Mouse (Mus musculus) liver (tissue): ENCODE measurements around the gene Tigd3.

Source experiments
- DNase-seq: peaks from one replicate; pipeline ENCODE4 v3.0.0-alpha.2; 2020; ENCODE audit warnings: mixed read lengths

Tigd3 gene

DNA sequence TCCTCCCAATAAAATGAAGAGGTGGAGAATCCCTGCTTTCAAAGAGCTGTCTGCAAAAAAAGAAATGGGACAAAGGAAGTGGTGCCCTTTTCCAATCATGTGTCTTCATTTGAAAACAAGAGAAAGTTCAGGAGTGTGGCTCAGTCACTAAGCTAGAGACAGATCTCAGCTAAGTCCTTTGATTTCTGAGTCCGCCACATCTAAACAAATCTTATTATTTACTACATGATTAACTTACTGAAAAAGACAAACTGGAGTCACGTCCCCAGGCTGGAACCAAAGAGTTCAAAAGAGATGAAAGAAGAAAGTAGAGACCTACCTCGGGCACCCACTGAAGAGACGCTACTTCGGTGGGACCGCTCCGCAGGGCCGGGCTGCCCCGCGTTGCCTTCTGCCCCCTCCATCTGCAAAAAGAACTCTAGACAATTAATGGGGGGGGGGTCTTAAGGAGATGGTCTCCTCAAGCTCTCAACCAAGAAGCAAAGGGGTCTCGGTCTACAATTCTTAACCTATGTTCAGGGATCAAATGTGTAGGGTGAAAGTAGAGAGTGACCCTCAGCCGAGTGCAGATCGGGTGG, 19.5 kb downstream of the Tigd3 start:
- no peak for DNase-seq

DNA sequence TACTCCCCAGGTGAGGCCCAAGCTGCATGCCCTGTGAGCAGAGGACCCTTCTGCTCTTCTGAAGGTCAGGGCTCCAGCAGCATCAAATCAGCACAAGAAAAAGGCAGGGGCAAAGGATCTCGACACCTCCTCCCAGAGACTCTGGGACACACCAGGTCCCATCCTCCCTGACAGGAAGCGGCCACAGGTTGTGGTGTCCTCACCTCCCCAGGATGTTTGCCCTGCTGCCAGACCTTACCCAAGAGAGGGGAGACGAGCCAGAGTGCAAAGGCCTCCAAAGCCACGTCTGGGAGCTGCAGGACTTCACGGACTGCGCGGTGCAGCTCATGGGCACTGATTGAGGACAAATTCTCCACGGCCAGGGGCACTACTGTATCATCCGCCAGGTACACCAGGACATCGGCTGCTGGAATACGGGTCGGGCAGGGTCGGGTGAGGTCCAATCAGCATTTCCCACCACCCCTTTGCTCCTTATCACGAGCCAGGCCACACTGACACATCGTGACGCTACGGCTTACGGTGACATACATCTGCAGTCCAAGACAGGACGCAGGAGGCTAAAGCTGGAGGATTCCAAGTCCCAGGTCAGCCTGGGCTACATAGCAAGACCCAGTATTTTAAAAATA, 20.9 kb downstream of the Tigd3 start:
- no peak for DNase-seq

DNA sequence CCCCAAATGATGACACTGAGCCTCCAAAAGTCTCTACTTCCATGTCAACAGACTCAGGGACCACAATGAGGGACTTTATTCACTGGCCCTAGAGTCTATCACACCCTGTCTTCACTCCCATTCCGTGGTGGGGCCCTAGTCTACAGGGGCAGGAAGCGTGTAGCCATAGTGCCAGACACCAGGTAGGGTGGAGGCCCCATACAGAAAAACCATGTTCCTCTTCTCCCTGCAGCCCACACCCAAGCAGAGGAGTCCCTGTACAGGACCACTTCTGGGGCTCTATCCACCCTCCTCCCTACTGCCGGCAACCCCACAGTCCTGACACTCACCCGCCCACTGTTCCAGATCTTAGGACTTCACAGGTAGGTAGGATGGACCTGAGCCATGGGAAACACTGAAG, 21.4 kb downstream of the Tigd3 start:
- no peak for DNase-seq

DNA sequence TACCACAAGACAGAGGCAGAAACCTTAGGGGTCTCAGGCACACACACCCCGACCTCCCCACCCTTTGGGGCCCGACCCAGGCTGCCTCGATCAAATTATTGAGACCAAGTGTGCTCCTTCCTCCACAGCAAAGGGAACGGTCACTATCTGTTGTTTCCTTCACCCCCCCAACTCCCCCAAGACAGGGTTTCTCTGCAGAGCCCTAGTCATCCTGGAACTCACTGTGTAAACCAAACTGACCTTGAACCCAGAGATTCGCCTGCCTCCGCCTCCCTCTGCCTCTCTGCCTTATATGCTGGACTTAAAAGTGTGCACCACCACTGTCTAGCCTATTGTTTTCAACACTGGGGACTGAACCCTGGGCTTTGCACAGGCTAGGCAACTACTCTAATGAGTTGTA, 22.3 kb downstream of the Tigd3 start:
- no peak for DNase-seq

DNA sequence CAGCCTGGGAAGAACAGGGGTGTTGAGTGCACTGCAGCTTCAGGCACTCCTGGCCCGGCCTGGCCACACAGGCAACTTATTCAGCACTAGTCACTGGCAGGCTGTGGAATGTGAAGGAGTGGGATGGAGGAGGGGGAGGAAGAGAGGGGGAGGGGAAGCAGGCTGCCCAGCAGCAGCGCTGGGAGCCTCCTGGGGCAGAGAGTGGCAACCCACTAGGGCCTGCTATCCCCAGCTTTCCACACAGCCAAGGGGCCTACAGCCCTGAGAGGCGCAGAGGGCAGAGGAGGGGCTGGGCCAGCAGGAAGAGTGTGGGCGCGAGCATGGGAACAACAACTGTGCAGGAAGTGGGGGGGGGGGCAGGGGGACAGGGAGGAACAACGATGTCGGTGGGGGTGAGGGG, 22.7 kb downstream of the Tigd3 start:
- peak; percentile 42 for DNase-seq

DNA sequence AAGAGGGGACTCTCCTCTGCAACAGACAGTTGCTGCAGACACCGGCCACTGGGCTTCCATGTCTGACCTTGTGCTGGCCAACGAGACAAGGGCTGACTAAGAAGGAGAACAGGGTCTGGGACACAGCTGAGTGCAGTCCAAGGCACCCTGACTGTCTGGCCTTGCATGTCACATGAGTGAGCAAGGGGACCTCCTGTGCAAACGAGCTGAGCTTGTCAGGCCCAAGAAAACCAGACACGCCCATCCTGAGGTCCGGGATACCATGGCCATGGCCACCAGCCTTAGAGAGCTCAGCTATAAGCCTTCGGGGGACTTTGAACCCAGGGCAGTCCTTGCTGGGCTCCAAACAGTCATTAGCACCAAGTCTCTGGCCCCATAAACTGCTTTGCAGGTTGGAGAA, 25.9 kb downstream of the Tigd3 start:
- DNase-seq, result no peak

DNA sequence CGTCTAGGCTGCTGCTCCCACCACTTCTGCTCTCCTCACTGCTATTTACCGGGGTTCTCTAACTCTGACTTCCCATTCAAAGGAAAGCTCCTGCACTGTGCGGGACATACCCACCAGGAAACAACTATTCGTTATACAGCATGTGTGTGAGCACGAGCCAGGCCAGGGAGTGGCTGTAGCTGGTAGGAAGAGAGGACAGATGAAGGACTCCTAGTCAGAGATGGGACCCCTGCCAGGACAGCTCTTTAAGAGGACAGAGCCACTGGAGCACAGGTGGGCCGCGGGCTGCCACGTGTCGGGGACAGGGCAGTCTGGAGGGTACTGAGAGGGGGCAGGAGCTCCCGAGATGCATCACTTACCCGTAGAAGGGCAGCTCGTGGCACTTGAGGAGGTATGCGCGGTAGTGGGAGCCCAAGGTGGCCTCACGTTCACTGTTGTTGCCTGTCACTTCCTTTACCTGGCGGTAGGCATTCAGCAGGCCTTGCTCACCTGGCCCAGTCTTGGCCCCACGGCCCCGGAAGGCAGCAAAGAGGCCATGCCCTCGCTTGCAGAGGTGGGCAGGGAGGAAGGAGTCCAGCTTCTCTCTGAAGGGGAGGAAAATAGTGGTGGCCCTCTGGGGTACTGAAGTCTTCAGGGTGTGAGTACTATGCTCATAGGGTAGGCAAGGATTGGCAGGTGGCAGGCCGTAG, 29.1 kb downstream of the Tigd3 start:
- no peak for DNase-seq

DNA sequence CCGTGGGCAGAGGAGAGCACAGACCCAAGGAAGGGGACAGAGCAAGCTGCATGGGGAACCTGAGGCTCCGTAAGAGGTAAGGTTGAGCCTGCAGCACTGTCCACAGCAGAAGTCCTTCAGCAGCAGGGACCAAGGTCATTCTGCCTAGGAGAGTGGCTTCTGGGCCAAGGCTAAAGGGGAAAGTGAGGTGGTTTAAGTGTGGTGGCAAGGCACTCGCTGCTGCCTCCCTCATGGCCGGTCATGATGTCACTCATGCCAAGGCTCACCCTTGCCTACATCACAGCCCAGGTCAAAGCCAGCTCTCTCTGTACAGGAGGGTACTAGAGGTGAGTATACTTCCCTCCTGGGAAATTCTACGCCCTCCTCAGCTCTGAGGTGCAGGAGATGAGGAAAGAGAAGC, 30.2 kb downstream of the Tigd3 start:
- DNase-seq, result no peak

DNA sequence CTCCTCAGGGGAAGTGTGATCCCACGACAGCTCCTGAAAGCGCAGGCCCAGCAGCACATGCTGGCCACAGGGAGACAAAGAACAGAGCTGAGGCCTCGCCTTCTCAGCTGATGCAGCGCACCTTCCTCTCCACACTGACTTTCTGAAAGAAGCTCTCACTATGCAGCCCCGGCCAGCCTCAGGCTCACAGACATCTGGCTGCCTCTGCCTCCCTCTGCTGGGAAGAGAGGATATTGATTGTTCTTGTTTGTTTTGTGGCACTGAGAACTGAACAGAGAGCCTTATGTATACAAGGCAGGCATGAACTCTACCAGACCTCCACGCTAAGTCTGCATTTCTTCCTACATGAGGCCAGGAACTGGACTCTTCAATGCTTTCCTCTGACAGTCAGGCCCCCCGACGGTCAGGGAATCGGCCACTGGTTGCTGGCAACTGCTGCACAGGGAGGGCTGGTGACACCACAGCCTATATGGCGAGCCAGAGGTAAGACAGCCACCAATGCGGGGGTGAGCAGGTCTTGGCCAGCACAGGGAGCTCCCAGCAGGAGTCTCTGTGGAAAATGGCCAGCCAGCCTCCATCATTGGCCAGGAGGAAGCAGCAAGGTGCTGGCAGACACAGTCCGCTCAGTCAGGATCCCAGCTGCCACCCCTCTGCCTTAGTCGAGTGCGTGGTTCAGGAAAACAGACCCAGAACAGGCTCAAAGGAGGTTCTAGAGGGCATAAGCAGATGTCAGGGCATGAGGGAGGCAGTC, 31.4 kb downstream of the Tigd3 start:
- no peak for DNase-seq

DNA sequence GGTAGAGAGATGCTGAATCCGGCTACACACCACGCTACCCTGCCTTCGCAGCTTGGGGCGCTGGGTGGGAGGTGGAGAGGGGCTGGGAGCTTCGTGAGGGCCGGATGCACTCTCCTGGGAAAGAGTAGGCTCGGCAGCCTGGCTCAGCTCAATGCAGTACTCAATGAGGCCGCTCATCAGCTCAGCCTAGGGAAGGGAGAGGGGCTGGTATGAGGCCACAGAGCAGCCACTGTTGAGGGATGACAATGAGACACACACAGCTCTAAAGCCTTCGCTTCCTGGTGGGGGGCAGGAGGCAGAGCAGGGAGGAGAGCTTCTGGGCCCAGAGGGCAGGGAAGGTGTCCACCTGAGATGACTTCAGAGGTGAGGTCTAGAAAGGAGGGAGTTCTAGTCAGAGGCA, 37.3 kb downstream of the Tigd3 start:
- no peak for DNase-seq

DNA sequence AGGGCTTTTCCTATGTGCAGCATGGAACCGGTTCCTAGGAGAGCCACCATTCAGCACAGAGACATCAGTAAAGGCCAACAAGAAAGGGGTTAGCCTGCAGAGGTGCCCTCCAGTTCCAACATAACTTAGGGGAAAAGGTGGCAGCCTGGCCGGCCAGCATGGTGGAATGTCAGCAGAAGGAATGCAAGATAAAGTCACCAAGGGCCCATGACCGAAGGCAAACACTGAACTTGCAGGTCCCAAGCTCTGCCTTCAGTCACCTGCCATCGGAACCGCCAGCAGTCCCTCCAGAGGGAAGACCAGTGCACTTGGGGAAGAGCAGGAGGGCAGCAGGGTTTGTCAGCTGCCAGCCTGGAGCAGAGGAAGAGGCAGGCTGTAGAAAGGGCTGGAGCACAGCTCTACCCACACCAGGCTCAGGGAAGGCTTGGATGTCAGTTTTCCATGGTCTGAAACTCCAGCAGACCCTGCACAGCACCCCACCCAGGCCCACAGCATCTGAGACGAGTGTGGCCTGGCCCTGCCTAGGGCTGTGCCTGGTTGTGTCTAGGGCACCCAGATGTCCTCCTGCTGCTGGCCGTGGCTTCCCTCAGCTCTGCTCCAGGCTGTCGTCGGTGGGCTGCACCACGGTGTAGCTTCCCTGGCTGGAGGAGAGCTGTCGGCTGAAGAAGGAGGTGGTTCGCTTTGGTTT, 41.8 kb downstream of the Tigd3 start:
- no peak for DNase-seq

DNA sequence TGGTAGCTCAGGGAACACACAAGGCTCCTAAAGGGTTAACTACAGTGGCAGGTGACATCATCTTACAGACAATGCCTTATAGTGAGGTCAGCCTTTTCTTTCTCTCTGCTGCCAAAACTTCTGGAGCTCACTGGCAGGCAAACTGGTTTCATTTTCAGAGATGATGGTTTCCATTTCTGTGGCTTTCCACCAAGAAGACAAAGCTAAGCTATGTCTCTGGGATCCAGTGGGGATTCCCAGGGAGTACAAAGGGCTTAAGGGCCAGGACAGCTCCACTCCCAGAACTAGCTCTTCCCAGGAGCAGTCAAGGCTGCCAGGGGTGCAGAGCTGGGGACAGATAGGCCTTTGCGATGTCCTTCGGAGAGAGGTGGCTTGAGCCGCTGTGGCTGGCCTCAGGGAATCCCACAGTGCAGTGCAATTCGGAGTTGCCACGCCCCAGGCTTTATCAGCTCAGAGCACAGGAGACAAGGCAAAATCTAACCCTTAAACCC, 42.4 kb downstream of the Tigd3 start:
- peak; percentile 56 for DNase-seq

DNA sequence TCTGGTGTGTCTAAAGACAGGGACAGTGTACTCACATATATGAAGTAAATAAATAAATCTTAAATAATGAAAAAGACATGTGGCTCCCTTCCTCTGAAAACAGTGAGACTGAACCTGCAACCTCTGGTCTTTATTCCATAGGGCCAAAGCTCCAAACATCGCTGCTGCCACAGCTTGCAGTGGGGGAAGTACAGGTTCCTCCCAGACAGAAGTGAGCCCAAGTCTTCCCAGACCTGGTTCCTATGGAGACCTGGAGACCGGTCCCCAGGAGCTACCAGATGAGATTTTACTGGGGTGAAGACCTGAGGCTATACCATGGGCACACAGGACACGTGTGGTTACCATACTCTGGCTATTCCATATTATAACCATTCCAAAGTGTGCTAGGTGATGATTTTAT, 43.1 kb downstream of the Tigd3 start:
- DNase-seq, result no peak

DNA sequence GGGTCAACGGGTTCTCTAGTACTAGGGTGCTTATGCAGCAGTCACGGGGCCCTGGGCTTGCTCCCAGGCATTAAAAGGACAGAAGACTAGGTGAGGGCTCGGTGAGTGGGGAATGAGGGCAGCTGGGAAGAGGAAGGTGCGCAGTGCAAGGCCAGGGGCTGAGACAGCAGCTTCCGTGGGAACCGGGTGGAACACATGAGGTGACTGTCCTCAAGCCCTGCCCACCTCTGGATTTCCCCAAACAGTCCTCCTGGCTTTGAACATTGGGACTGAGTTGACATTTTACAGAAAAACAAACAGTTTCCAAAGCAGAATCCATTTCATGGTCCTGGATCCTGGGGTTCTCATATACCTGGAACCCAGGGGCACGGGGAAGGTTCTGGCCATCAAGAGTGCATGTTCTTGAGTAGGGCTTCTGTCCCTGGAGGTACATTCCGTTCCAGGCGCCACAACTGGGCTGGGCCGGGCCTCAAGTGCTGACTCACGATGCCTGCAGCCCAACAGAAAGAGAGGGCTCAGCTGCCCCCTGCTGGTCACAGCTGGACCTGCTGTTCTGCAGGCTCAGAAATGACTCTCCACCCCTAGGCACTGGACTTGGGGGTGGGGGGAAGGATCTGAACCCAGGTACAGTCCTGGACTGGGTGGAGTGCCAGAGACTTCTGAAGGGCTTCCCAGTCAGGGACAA, 44.0 kb downstream of the Tigd3 start:
- peak; percentile 95 for DNase-seq

DNA sequence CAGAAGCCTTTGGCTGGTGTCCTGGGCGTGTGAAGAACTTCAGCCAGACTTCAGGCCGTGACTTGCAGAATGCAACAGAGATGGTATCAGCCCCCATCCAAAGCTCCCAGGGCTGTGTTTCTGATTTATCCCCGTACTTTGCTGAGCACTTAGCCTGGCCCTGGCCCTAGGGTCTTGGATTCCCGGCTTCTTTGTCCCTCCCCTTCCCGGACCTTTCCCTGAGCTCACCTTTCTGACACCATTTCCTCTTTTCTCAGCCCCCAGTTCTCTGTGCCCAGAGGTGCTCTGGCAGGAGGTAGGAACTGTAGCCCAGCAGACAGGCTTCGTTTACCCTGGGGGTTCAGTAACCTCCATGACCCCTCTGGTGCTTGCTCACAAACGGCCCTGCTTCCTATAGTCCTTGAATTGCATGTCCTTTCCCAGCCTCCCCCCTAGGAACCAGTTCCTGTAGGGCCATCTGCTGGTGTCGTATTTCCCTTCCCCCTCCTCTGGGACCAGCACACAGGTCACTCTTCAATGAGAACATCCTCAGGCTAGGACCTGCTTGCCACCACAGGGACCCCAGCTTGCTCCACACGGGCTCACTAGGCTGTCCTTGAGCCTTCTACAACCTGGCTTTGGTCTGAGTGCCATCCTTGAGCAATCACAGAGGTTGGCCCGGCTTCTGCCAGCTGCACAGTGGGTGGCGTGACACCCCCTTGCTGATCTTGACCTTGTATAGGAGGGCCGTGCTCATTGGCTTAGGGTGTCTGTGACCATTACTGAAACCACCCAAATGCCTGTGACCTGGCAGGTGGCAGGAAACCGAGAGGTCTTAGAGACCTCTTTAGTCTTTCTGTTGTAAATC, 44.9 kb downstream of the Tigd3 start:
- DNase-seq, result peak; percentile 77

DNA sequence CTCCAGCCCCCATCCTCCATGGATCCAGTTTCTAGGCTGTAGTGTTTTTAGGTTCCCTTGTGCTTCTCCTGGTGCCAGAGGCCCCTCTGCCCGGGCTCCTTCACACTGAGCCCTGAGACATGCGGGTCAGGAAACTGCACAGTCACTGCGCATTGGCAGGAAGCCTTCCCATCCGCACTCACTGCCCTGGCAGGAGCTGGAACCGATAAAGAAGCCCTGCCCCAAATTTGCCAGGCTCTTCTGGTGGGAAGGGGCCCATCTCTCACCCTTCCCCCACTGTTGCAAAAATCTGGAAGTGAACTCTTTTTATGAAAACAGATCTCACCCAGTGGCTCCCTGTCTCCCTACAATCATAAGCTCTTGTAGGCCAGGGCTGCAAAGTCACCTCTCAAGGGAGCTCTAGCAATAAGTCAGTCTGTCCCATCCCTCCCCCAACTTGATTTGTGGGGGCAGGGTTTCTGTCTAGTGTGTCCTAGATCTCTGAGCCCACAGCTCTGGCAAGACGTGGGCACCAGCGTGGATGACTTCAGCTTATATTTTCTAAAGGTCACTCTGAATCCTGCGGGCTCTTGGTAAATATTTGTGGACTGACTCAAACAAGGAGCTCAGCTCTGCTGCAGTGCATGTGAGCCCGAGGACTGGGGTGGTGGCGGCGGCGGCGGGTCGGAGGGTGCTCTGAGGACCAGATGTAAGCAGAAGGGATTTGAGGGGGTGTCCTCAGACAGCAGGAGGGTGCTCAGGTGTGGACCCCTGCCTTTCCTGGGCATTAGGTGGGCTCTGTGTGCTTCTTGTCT, 45.7 kb downstream of the Tigd3 start:
- DNase-seq, result peak; percentile 90

DNA sequence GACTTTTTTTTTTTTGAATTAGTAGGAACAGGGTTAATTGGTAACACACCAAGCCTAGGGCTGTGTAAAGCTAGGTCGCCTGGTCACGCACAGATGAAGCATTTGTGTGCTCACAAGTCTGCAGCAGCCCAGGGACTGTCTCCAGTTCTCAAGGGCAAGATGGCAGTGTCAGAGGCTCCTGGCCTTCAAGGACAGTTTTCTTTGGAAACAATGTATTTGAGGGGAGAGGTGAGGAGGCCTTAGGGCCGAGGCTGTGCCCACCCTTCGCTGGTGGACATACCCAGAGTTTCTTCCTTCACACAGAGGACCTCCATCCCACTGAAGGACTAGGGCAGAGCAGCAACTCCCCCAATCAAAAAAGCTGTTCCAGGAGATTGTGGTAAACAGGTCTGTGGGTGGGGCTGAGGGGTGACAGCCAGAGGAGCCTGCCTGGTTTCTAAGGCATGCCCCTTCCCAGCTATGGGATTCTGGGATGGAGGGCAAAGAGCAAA, 46.6 kb downstream of the Tigd3 start:
- DNase-seq, result peak; percentile 72

DNA sequence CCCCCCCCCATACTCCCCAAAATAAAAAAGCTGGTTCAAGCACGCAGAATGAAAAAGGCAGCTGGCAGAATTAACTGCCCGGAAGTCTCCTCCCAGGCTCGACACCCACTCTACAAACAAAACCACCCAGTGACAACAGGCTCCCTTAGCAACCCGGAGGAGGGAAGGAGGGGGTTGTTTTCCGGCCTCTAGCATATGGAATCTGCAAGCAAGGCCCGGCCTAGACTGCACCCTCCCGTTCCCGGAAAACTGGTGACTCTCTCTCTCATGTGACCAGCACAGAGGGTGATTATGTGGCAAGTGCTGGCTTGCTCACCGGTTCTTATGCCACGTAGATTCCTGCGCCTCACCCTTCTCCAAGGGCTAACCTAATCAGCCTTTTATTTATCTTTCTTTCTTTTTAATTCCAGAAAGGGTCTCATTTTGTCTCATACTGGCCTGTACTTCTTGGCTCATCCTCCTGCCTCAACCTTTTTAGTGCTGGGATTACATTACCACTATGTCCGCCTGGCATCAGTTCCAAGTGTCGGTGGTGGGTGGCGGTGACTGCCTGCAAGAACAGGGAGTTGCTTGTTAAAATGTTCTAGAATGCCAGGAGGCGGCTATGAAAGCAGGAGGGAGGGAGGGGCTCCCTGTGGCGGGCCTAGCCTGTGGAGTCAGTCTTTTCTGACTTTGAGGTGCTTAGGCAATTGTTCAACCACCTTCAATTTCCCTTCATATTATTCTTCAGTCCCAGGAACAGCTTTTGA, 47.2 kb downstream of the Tigd3 start:
- peak; percentile 89 for DNase-seq

DNA sequence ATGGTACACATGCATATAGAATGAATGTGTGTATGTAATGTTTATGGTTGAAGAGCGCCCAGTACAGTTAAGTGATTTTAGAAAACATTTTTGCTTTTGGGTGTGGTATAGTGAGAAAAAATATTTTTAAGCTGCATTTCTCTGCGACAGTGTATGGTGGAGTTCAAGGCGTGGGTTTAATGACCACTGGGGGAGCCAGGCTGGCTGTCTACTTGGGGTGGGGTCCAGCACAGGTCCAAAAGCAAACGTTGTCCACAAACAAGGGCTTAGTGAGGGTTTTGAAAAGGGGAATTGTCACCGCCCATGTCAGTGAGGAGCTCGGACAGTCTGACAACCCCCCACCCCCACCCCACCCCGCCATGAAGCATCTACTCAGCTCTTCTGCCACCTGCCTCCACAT, 47.8 kb downstream of the Tigd3 start:
- no peak for DNase-seq
